Mouse (Mus musculus) midbrain, embryonic 13.5 days (tissue): ENCODE results near the gene Agpat2. TPM values are rescaled to one million over a fixed set of nuclear protein-coding genes. Genes with fewer than 3 reads are reported as not detected.
A peak's percentile ranks its signal among the peaks of the same experiment; 100 is the strongest.

Experiments used
- ATAC-seq: fragments of 200-750 bp; cut with Nextera tagmentation; 2 replicates; pipeline ENCODE4 v1.8.0; 2017; ENCODE audit warnings: mild to moderate bottlenecking, moderate TSS enrichment, moderate library complexity
- H3K27ac ChIP-seq: fragments of 300-500 bp; sonication (generic); 2 replicates; pipeline ENCODE4 v1.5.1; 2015; ENCODE audit warnings: inconsistent platforms, mild to moderate bottlenecking, moderate library complexity
- H3K27me3 ChIP-seq: fragments of 300-500 bp; sonication (generic); 2 replicates; pipeline ENCODE4 v1.6.1; 2015; ENCODE audit warnings: mild to moderate bottlenecking, inconsistent platforms
- H3K36me3 ChIP-seq: fragments of 300-500 bp; sonication (generic); 2 replicates; pipeline ENCODE4 v1.6.1; 2015; ENCODE audit warnings: mild to moderate bottlenecking, inconsistent platforms
- H3K4me1 ChIP-seq: fragments of 300-500 bp; sonication (generic); replicated peaks from 2 replicates; pipeline ENCODE4 v1.6.1; 2015; ENCODE audit warnings: inconsistent platforms
- H3K4me2 ChIP-seq: fragments of 300-500 bp; sonication (generic); replicated peaks from 2 replicates; pipeline ENCODE4 v1.6.1; 2015; ENCODE audit warnings: moderate library complexity, mild to moderate bottlenecking, inconsistent platforms
- H3K4me3 ChIP-seq: fragments of 300-500 bp; sonication (generic); replicated peaks from 2 replicates; pipeline ENCODE4 v1.5.1; 2015; ENCODE audit warnings: mild to moderate bottlenecking, inconsistent platforms
- H3K9ac ChIP-seq: fragments of 300-500 bp; sonication (generic); replicated peaks from 2 replicates; pipeline ENCODE4 v1.6.1; 2015; ENCODE audit warnings: mild to moderate bottlenecking, inconsistent platforms
- H3K9me3 ChIP-seq: fragments of 300-500 bp; sonication (generic); 2 replicates; pipeline ENCODE4 v1.6.1; 2016; ENCODE audit warnings: mild to moderate bottlenecking, inconsistent platforms
- WGBS: fragments of 180-500 bp; shearing (Covaris S2); methylation state at CpG from one replicate; pipeline ENCODE4 v1.1.7; 2015; 5-methylcytosine and 5-hydroxymethylcytosine counted together
- polyA plus RNA-seq: library from polyadenylated mRNA; unstranded; fragments of >200 nt; fragmentation: Nextera tagmentation; extraction: Ambion mirVana; gene quantifications from 2 replicates; pipeline ENCODE4 v1.2.1, GENCODE M21; 2015

The Agpat2 gene
- polyA plus RNA-seq, 1 experiment from 2014 or later, result 5.3 TPM

- H3K27ac ChIP-seq, result no peak overlapping the region
- no peak overlapping the region for H3K4me3 ChIP-seq
- no peaks in the 10 kb centered on the region for H3K9me3 ChIP-seq
- ATAC-seq, result no peak
- H3K4me1 ChIP-seq, result 0 out of 2 replicates have a peak, but pooled peaks cover 6% of the 10 kb centered on the region
- WGBS, result 94% methylated on average over 5 of the region's 5 CpGs
- no peak overlapping the region for H3K4me2 ChIP-seq
- H3K27me3 ChIP-seq, result no peaks in the 10 kb centered on the region
- H3K9ac ChIP-seq, result no peak overlapping the region
- no peaks in the 10 kb centered on the region for H3K36me3 ChIP-seq
Measured at GRCm38 (mm10) chr2:26580751-26581150, 23.5 kb downstream of the Agpat2 start.

GRCm38 (mm10) chr2:26579714-26580113 lies 24.5 kb downstream of the Agpat2 start, which contains the start of gene Egfl7:
Egfl7 (plus strand) TSS chr2:26580014.
- WGBS, result 95% methylated on average over 1 of the region's 1 CpGs
- Histone ChIP-seq H3K4me3 (no peak within 1 kb of the TSS), H3K27me3 (no peaks in the 10 kb centered on the region)

GRCm38 (mm10) chr2:26578369-26578768 lies 25.8 kb downstream of the Agpat2 start:
- H3K27ac ChIP-seq, result peak overlapping the region; percentile 51; the same call in 1 of the 2 replicates
- H3K9ac ChIP-seq, result no peak overlapping the region
- H3K4me3 ChIP-seq, result no peak overlapping the region
- no peaks in the 10 kb centered on the region for H3K27me3 ChIP-seq
- H3K36me3 ChIP-seq, result no peaks in the 10 kb centered on the region
- H3K4me2 ChIP-seq, result no peak overlapping the region
- no peak for ATAC-seq
- 65% methylated on average over 6 of the region's 6 CpGs for WGBS
- peaks cover 12% of the 10 kb centered on the region; the same call in 1 of the 2 replicates for H3K4me1 ChIP-seq
- H3K9me3 ChIP-seq, result no peaks in the 10 kb centered on the region

More at GRCm38 (mm10) chr2:26579714-26580113, 24.5 kb downstream of the Agpat2 start, which contains the start of gene Egfl7:
- Histone ChIP-seq H3K36me3 (no peaks in the 10 kb centered on the region), H3K9me3 (no peaks in the 10 kb centered on the region), H3K4me2 (no peak within 1 kb of the TSS), H3K4me1 (0 out of 2 replicates have a peak, but pooled peaks cover 6% of the 10 kb centered on the region), H3K27ac (no peak within 1 kb of the TSS), H3K9ac (no peak within 1 kb of the TSS)
- no peak for ATAC-seq

GRCm38 (mm10) chr2:26576462-26576861 lies 27.8 kb downstream of the Agpat2 start:
- 41% methylated on average over 4 of the region's 4 CpGs for WGBS
- H3K36me3 ChIP-seq, result no peaks in the 10 kb centered on the region

GRCm38 (mm10) chr2:26575865-26576264 lies 28.4 kb downstream of the Agpat2 start:
- no peak for ATAC-seq
- Histone ChIP-seq H3K27ac (no peak overlapping the region), H3K9ac (no peak overlapping the region), H3K27me3 (no peaks in the 10 kb centered on the region), H3K9me3 (no peaks in the 10 kb centered on the region), H3K36me3 (no peaks in the 10 kb centered on the region), H3K4me2 (no peak overlapping the region), H3K4me1 (peaks cover 15% of the 10 kb centered on the region; the same call in 1 of the 2 replicates), H3K4me3 (no peak overlapping the region)
- WGBS, result 70% methylated on average over 4 of the region's 4 CpGs

More at GRCm38 (mm10) chr2:26576462-26576861, 27.8 kb downstream of the Agpat2 start:
- Histone ChIP-seq H3K4me2 (no peak overlapping the region), H3K9me3 (no peaks in the 10 kb centered on the region), H3K4me3 (no peak overlapping the region), H3K4me1 (peaks cover 15% of the 10 kb centered on the region; the same call in 1 of the 2 replicates), H3K27ac (no peak overlapping the region), H3K27me3 (no peaks in the 10 kb centered on the region), H3K9ac (no peak overlapping the region)
- ATAC-seq, result no peak

- H3K4me2 ChIP-seq, result no peak overlapping the region
- H3K4me1 ChIP-seq, result peaks cover 15% of the 10 kb centered on the region; the same call in 1 of the 2 replicates
- H3K27ac ChIP-seq, result no peak overlapping the region
- no peak for ATAC-seq
- no peaks in the 10 kb centered on the region for H3K36me3 ChIP-seq
- 89% methylated on average over 1 of the region's 1 CpGs for WGBS
- H3K9ac ChIP-seq, result no peak overlapping the region
- no peaks in the 10 kb centered on the region for H3K9me3 ChIP-seq
- H3K4me3 ChIP-seq, result no peak overlapping the region
- H3K27me3 ChIP-seq, result no peaks in the 10 kb centered on the region
Measured at GRCm38 (mm10) chr2:26575378-26575777, 28.8 kb downstream of the Agpat2 start.

- H3K27me3 ChIP-seq, result no peaks in the 10 kb centered on the region
- H3K4me3 ChIP-seq, result no peak overlapping the region
- WGBS, result 28% methylated on average over 5 of the region's 5 CpGs
- H3K4me2 ChIP-seq, result no peak overlapping the region
- no peak for ATAC-seq
- H3K9ac ChIP-seq, result no peak overlapping the region
- peaks cover 15% of the 10 kb centered on the region; the same call in 1 of the 2 replicates for H3K4me1 ChIP-seq
- no peaks in the 10 kb centered on the region for H3K36me3 ChIP-seq
- H3K27ac ChIP-seq, result no peak overlapping the region
- H3K9me3 ChIP-seq, result no peaks in the 10 kb centered on the region
Measured at GRCm38 (mm10) chr2:26574862-26575261, 29.4 kb downstream of the Agpat2 start.

GRCm38 (mm10) chr2:26573807-26574206 lies 30.4 kb downstream of the Agpat2 start:
- Histone ChIP-seq H3K27ac (no peak overlapping the region), H3K9ac (no peak overlapping the region), H3K4me1 (peaks cover 15% of the 10 kb centered on the region; the same call in 1 of the 2 replicates), H3K36me3 (no peaks in the 10 kb centered on the region), H3K27me3 (no peaks in the 10 kb centered on the region), H3K4me2 (no peak overlapping the region), H3K4me3 (no peak overlapping the region), H3K9me3 (no peaks in the 10 kb centered on the region)
- ATAC-seq, result no peak
- 37% methylated on average over 5 of the region's 5 CpGs for WGBS

- Histone ChIP-seq H3K27ac (no peak overlapping the region), H3K9me3 (no peaks in the 10 kb centered on the region), H3K36me3 (no peaks in the 10 kb centered on the region), H3K4me3 (no peak overlapping the region), H3K27me3 (no peaks in the 10 kb centered on the region), H3K9ac (no peak overlapping the region), H3K4me2 (no peak overlapping the region), H3K4me1 (peaks cover 15% of the 10 kb centered on the region; the same call in 1 of the 2 replicates)
- WGBS, result 63% methylated on average over 12 of the region's 12 CpGs
- 0 out of 2 replicates have a peak, but pooled peaks have one; percentile 35 for ATAC-seq
Measured at GRCm38 (mm10) chr2:26573396-26573795, 30.8 kb downstream of the Agpat2 start.

GRCm38 (mm10) chr2:26571826-26572225 lies 32.4 kb downstream of the Agpat2 start:
- ATAC-seq, result no peak
- WGBS, result 81% methylated on average over 5 of the region's 5 CpGs
- Histone ChIP-seq H3K9ac (no peak overlapping the region), H3K4me2 (no peak overlapping the region), H3K9me3 (no peaks in the 10 kb centered on the region), H3K36me3 (no peaks in the 10 kb centered on the region), H3K27ac (0 out of 2 replicates have a peak overlapping the region, but pooled peaks have one; percentile 14), H3K4me1 (peaks cover 9% of the 10 kb centered on the region; the same call in 1 of the 2 replicates), H3K27me3 (no peaks in the 10 kb centered on the region), H3K4me3 (no peak overlapping the region)

GRCm38 (mm10) chr2:26571400-26571799 lies 32.8 kb downstream of the Agpat2 start:
- H3K36me3 ChIP-seq, result no peaks in the 10 kb centered on the region
- H3K9ac ChIP-seq, result no peak overlapping the region
- no peak overlapping the region for H3K4me2 ChIP-seq
- WGBS, result 84% methylated on average over 9 of the region's 9 CpGs
- H3K4me3 ChIP-seq, result no peak overlapping the region
- H3K27me3 ChIP-seq, result no peaks in the 10 kb centered on the region
- H3K9me3 ChIP-seq, result no peaks in the 10 kb centered on the region
- ATAC-seq, result no peak
- H3K4me1 ChIP-seq, result peaks cover 9% of the 10 kb centered on the region; the same call in 1 of the 2 replicates
- no peak overlapping the region for H3K27ac ChIP-seq

- no peak overlapping the region for H3K27ac ChIP-seq
- no peak for ATAC-seq
- peaks cover 9% of the 10 kb centered on the region; the same call in 1 of the 2 replicates for H3K4me1 ChIP-seq
- no peaks in the 10 kb centered on the region for H3K27me3 ChIP-seq
- 1% methylated on average over 3 of the region's 3 CpGs for WGBS
- H3K36me3 ChIP-seq, result no peaks in the 10 kb centered on the region
- no peak overlapping the region for H3K9ac ChIP-seq
- H3K9me3 ChIP-seq, result no peaks in the 10 kb centered on the region
- H3K4me2 ChIP-seq, result no peak overlapping the region
- no peak overlapping the region for H3K4me3 ChIP-seq
Measured at GRCm38 (mm10) chr2:26570034-26570433, 34.2 kb downstream of the Agpat2 start.

GRCm38 (mm10) chr2:26566221-26566620 lies 38.0 kb downstream of the Agpat2 start:
- no peak overlapping the region for H3K9ac ChIP-seq
- no peak overlapping the region for H3K27ac ChIP-seq
- peaks cover 4% of the 10 kb centered on the region for H3K4me1 ChIP-seq
- ATAC-seq, result peak; percentile 73
- H3K4me2 ChIP-seq, result no peak overlapping the region
- no peaks in the 10 kb centered on the region for H3K36me3 ChIP-seq
- WGBS, result 12% methylated on average over 4 of the region's 4 CpGs
- no peak overlapping the region for H3K4me3 ChIP-seq
- no peaks in the 10 kb centered on the region for H3K9me3 ChIP-seq
- no peaks in the 10 kb centered on the region for H3K27me3 ChIP-seq
